Mouse (Mus musculus): ENCODE data around the gene Mypop. TPM values are rescaled to one million over a fixed set of nuclear protein-coding genes. Genes with fewer than 3 reads are reported as not detected.

Gene Mypop
- total RNA-seq, 2 experiments from 2014 or later = 4.7 to 6.4 TPM

Other genes with a start within 250 kb of the Mypop start
- gene Psg19, start 192.7 kb upstream of the Mypop start, total RNA-seq (2021) = not detected
- not detected for gene Psg17, start 169.6 kb upstream of the Mypop start, total RNA-seq (2021)
- gene Mill2, start 151.3 kb upstream of the Mypop start, total RNA-seq (2021) = 1 to 10 TPM; 1.8 to 2.1 TPM
- gene Pglyrp1, start 119.9 kb upstream of the Mypop start, total RNA-seq (2021) = 1 to 10 TPM in 1 of 2 experiments, under 1 TPM in 1; 0.99 to 1.3 TPM
- 1 to 10 TPM; 5.2 to 6.1 TPM for gene Ccdc61, start 80.8 kb upstream of the Mypop start, total RNA-seq (2021)
- gene Nova2, start 65.4 kb upstream of the Mypop start, total RNA-seq (2021) = 1 to 10 TPM; 1.7 to 1.8 TPM
- gene Nanos2, start 3.8 kb upstream of the Mypop start, total RNA-seq (2021) = not detected
- 10 to 100 TPM; 13.8 to 15.1 TPM for gene Irf2bp1, start 12.8 kb downstream of the Mypop start, total RNA-seq (2021)
- gene Foxa3, start 32.3 kb downstream of the Mypop start, total RNA-seq (2021) = not detected
- 10 to 100 TPM; 61.8 to 65.7 TPM for gene Sympk, start 33.1 kb downstream of the Mypop start, total RNA-seq (2021)
- gene Rsph6a, start 63.4 kb downstream of the Mypop start, total RNA-seq (2021) = not detected
- 10 to 100 TPM; 21.6 to 26.1 TPM for gene Dmwd, start 85.0 kb downstream of the Mypop start, total RNA-seq (2021)
- 100 to 1,000 TPM; 272 to 309 TPM for gene Dmpk, start 92.6 kb downstream of the Mypop start, total RNA-seq (2021)
- 1 to 10 TPM; 1.2 to 1.5 TPM for gene Six5, start 103.3 kb downstream of the Mypop start, total RNA-seq (2021)
- gene Gm4969, start 127.1 kb downstream of the Mypop start, total RNA-seq (2021) = not detected
- gene Fbxo46, start 128.6 kb downstream of the Mypop start, total RNA-seq (2021) = 1 to 10 TPM; 2.0 to 2.8 TPM
- 1 to 10 TPM; 1.5 to 2.0 TPM for gene Qpctl, start 158.0 kb downstream of the Mypop start, total RNA-seq (2021)
- 10 to 100 TPM; 47.3 to 49.9 TPM for gene Snrpd2, start 158.5 kb downstream of the Mypop start, total RNA-seq (2021)
- not detected for gene Gipr, start 174.9 kb downstream of the Mypop start, total RNA-seq (2021)
- gene Eml2, start 185.2 kb downstream of the Mypop start, total RNA-seq (2021) = 1 to 10 TPM; 9.6 to 10.0 TPM
- 1 to 10 TPM; 2.2 to 2.6 TPM for gene Gpr4, start 221.3 kb downstream of the Mypop start, total RNA-seq (2021)
- 10 to 100 TPM; 36.9 to 39.9 TPM for gene Opa3, start 237.1 kb downstream of the Mypop start, total RNA-seq (2021)

Measured in gastrocnemius, postnatal 36 days (tissue).